Mouse (Mus musculus) heart, postnatal 0 days (tissue): ENCODE measurements around the gene Dmgdh. TPM values are rescaled to one million over a fixed set of nuclear protein-coding genes. Genes with fewer than 3 reads are reported as not detected.

Experiments used
- ATAC-seq: fragments of 200-750 bp; cut with Nextera tagmentation; 2 replicates; pipeline ENCODE4 v1.8.0; 2017; ENCODE audit warnings: low read depth, moderate number of reproducible peaks, moderate library complexity; ENCODE audit not compliant: insufficient read depth
- DNase-seq: peaks from one replicate; pipeline ENCODE4 v3.0.0-alpha.2; 2016; ENCODE audit warnings: low spot score
- H3K27ac ChIP-seq: fragments of 300-500 bp; sonication (generic); 2 replicates; pipeline ENCODE4 v1.5.1; 2014; ENCODE audit warnings: low read depth, mild to moderate bottlenecking
- H3K27me3 ChIP-seq: fragments of 300-500 bp; sonication (generic); 2 replicates; pipeline ENCODE4 v1.6.1; 2014; ENCODE audit warnings: low read length, mixed read lengths; ENCODE audit not compliant: control insufficient read depth, insufficient read depth
- H3K36me3 ChIP-seq: fragments of 300-500 bp; sonication (generic); replicated peaks from 2 replicates; pipeline ENCODE4 v1.6.1; 2014; ENCODE audit warnings: low read length, mixed read lengths; ENCODE audit not compliant: control insufficient read depth, insufficient read depth
- H3K4me1 ChIP-seq: fragments of 300-500 bp; sonication (generic); 2 replicates; pipeline ENCODE4 v1.6.1; 2014; ENCODE audit warnings: antibody characterized with exemption; ENCODE audit not compliant: control insufficient read depth, insufficient read depth
- H3K4me2 ChIP-seq: fragments of 300-500 bp; sonication (generic); 2 replicates; pipeline ENCODE4 v1.6.1; 2014; ENCODE audit warnings: low read depth, mild to moderate bottlenecking, low read length, moderate library complexity
- H3K4me3 ChIP-seq: fragments of 300-500 bp; sonication (generic); 2 replicates; pipeline ENCODE4 v1.5.1; 2014; ENCODE audit warnings: low read depth, low read length
- H3K9ac ChIP-seq: fragments of 300-500 bp; sonication (generic); replicated peaks from 2 replicates; pipeline ENCODE4 v1.6.1; 2014; ENCODE audit warnings: low read depth, low read length, mixed read lengths
- H3K9me3 ChIP-seq: fragments of 300-500 bp; sonication (generic); replicated peaks from 2 replicates; pipeline ENCODE4 v1.6.1; 2016; ENCODE audit warnings: low read length; ENCODE audit not compliant: control insufficient read depth
- CTCF ChIP-seq: IDR thresholded peaks from 2 replicates; pipeline ENCODE4 v1.5.1; 2016; ENCODE audit warnings: antibody characterized with exemption, control low read depth, low read depth
- EP300 ChIP-seq: IDR thresholded peaks from 2 replicates; pipeline ENCODE4 v1.6.1; 2016; ENCODE audit warnings: antibody characterized with exemption, low read depth
- WGBS: fragments of 180-500 bp; shearing (Covaris S2); extraction: QIAGEN DNeasy Blood & Tissue Kit; methylation state at CpG from one replicate; pipeline ENCODE4 v1.1.7; 2014; 5-methylcytosine and 5-hydroxymethylcytosine counted together
- polyA plus RNA-seq: library from polyadenylated mRNA; unstranded; fragments of >200 nt; fragmentation: Nextera tagmentation; extraction: Ambion mirVana; gene quantifications from 2 replicates; pipeline ENCODE4 v1.2.1, GENCODE M21; 2015
- total RNA-seq: library from RNA; depleted of rRNA; stranded (reverse); fragments of >200 nt; gene quantifications from 2 replicates; pipeline ENCODE4 v1.2.3, GENCODE M21; 2014; ENCODE audit warnings: low replicate concordance

Gene Dmgdh
- total and polyA plus RNA-seq, 2 experiments from 2014 or later, result not detected

- Histone ChIP-seq H3K9ac (no peak overlapping the region), H3K9me3 (no peaks in the 10 kb centered on the region), H3K4me1 (peaks cover 10% of the 10 kb centered on the region; the same call in 1 of the 2 replicates), H3K4me3 (no peak overlapping the region), H3K27me3 (no peaks in the 10 kb centered on the region), H3K36me3 (no peaks in the 10 kb centered on the region), H3K4me2 (no peak overlapping the region), H3K27ac (no peak overlapping the region)
- no peak for ATAC-seq
- WGBS, result 75% methylated on average over 7 of the region's 7 CpGs
- DNase-seq, result no peak
- TF ChIP-seq CTCF, result no peak
- no peak for TF ChIP-seq EP300
These were observed 99.6 kb downstream of the Dmgdh start for GRCm38 (mm10) chr13:93773704-93774315.

- TF ChIP-seq EP300 (no peak), CTCF (no peak)
- DNase-seq, result no peak
- Histone ChIP-seq H3K27ac (no peak overlapping the region), H3K36me3 (no peaks in the 10 kb centered on the region), H3K9me3 (no peaks in the 10 kb centered on the region), H3K4me2 (no peak overlapping the region), H3K4me3 (no peak overlapping the region), H3K9ac (no peak overlapping the region), H3K27me3 (no peaks in the 10 kb centered on the region), H3K4me1 (peaks cover 5% of the 10 kb centered on the region)
- ATAC-seq, result no peak
- WGBS, result 77% methylated on average over 5 of the region's 5 CpGs
These were observed 108.6 kb downstream of the Dmgdh start for GRCm38 (mm10) chr13:93782823-93783222.

GRCm38 (mm10) chr13:93785329-93785728 is 111.1 kb downstream of the Dmgdh start:
- WGBS, result 84% methylated on average over 3 of the region's 3 CpGs
- no peak for ATAC-seq

GRCm38 (mm10) chr13:93786051-93786450 is 111.8 kb downstream of the Dmgdh start:
- Histone ChIP-seq H3K4me1 (peaks cover 8% of the 10 kb centered on the region), H3K9ac (no peak overlapping the region), H3K27ac (no peak overlapping the region), H3K9me3 (no peaks in the 10 kb centered on the region), H3K36me3 (no peaks in the 10 kb centered on the region), H3K27me3 (no peaks in the 10 kb centered on the region), H3K4me3 (no peak overlapping the region), H3K4me2 (no peak overlapping the region)
- 76% methylated on average over 2 of the region's 2 CpGs for WGBS
- no peak for ATAC-seq
- TF ChIP-seq CTCF (no peak), EP300 (no peak)
- DNase-seq, result no peak

More at GRCm38 (mm10) chr13:93785329-93785728, 111.1 kb downstream of the Dmgdh start:
- H3K4me1 ChIP-seq, result peaks cover 8% of the 10 kb centered on the region
- H3K9me3 ChIP-seq, result no peaks in the 10 kb centered on the region
- H3K9ac ChIP-seq, result no peak overlapping the region
- TF ChIP-seq EP300, result no peak
- peak; percentile 27 for TF ChIP-seq CTCF
- DNase-seq, result no peak
- H3K4me3 ChIP-seq, result no peak overlapping the region
- no peak overlapping the region for H3K27ac ChIP-seq
- H3K4me2 ChIP-seq, result no peak overlapping the region
- H3K27me3 ChIP-seq, result no peaks in the 10 kb centered on the region
- H3K36me3 ChIP-seq, result no peaks in the 10 kb centered on the region

GRCm38 (mm10) chr13:93787647-93788046 is 113.4 kb downstream of the Dmgdh start:
- no peaks in the 10 kb centered on the region for H3K36me3 ChIP-seq
- H3K4me1 ChIP-seq, result peaks cover 8% of the 10 kb centered on the region
- WGBS, result 27% methylated on average over 8 of the region's 8 CpGs
- no peaks in the 10 kb centered on the region for H3K27me3 ChIP-seq
- H3K9me3 ChIP-seq, result no peaks in the 10 kb centered on the region
- H3K4me3 ChIP-seq, result no peak overlapping the region
- no peak for TF ChIP-seq CTCF
- TF ChIP-seq EP300, result no peak
- ATAC-seq, result no peak
- no peak for DNase-seq
- H3K9ac ChIP-seq, result no peak overlapping the region
- no peak overlapping the region for H3K4me2 ChIP-seq
- no peak overlapping the region for H3K27ac ChIP-seq
